Mouse (Mus musculus): ENCODE results near the gene Ssna1.

The Ssna1 gene

DNA sequence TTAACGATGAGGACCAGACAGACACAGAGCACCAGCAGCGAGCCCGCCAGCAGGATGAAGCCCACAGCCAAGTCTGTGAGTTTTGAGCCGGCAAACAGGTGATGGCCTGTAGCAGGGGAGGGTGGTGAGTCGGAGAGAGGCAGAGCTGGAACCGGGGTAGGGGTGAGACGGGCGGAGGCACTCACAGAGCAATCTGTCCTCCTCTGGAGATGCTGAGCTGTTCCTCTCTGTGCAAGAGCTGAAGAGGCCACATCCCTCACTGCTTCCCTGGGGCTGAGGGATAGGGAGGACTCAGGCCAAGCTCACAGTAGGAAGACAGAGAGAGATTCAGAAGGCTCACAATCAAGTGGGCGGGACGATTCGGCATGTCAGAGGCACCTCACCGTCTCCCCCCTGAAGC is 41.2 kb downstream of the Ssna1 start:
- DNase-seq (ENCODE audit: low read depth, low spot score) = peak; percentile 42

DNA sequence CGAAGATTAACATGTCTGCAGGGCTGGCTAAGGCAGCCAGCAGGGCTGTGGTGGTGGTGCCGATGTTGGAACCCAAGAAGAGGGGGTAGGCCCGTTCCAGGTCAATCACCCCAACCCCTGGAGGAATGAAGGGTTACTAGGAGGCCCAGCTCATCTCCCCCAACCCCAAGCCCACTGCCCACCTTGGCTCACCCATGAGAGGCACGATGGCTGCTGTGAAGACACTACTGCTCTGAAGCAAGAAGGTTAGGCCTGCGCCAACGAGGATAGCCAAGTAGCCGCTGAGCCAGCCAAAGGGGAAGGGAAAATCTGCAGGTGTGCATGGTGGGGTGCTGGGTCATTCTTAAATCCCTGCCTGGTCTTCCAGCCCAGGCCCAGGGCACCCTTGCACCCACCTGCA is 41.7 kb downstream of the Ssna1 start:
- no peak for DNase-seq (ENCODE audit: low read depth, low spot score)

DNA sequence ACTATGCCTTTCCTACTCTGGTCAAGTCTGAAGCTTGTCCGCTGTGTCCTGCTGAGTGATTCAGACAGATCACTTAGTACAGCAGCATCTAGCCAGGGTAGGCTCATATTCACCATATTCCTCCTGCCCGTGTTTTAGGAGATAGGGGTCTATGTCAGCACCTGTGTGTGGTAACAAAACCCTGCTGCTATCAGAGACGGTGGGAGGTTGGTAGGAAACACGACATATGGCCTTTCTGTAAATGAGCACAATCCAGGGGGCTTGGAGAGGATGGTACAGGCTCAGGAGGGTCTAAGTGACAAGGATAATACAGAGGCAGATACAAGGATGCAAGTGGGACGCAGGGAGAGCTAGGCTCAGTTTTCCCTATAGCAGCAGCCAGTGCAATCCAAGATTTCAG is 42.7 kb downstream of the Ssna1 start:
- DNase-seq (ENCODE audit: low read depth, low spot score) = no peak

DNA sequence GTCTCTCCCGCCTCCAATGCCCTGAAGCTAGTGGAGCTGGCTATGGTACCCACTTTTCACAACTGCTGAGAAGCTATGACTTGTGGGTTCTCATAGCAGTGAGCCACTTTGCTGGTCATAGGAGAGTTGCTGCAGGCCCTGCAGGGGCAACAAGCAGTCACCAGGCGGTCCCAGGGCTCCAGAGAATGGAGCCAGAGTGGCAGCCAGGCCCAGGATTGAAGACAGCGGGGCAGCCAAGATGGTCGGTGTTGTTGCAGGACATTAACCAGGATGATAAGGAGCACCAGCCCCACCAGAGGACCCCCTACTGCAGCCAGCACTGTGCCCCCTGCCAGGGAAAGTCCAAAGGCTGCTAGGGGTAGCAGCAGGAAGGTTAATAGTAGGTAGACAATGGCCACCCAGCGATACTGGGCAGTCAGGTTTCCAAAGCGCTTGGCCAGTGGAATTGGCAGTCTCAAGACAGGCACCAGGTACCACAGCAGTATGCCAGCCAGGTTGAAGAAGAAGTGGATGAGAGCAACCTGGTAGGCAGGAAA is 43.2 kb downstream of the Ssna1 start:
- no peak for DNase-seq (ENCODE audit: low read depth, low spot score)

DNA sequence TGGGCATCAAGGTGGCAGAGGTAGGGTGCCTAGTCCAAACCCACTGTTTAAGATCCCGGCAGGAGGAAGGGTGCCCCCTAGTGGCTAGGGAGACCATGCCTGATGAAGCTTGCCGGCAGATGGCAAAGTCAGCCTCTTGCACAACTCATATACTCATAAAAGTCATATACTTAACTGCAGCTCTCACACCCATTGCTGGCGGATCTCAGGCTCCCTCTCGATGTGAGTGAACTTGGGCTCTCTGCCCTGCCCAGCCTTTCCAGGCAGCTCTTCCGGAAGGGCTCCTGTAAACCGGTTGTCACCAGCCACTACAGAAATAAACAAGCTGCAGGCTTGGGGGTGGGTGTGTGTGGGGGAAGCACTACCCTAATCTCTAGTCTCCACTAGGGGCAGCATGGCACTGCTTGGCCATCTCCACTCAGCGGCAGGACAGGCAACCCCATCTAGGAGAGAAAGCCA is 43.8 kb downstream of the Ssna1 start:
- DNase-seq (ENCODE audit: low read depth, low spot score) = peak; percentile 96

DNA sequence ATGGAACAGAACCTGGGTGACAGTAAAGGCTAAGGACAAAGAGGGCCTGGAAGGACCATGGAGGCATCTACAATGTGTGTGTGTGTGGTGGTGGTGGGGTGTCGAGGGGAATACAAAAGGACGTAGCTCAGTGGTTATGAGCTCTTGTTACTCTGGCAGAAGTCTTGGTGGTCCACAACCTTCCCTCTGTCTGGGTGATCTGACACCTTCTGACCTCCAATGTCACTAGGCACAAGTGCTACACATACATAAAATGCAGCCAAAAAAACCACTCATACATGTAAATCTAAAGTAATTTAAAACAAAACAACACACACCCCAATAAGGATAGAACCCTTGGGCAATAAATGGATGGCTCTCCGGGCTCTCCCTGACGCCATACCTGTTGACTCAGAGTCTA is 44.8 kb downstream of the Ssna1 start:
- DNase-seq (ENCODE audit: low read depth, low spot score) = no peak

DNA sequence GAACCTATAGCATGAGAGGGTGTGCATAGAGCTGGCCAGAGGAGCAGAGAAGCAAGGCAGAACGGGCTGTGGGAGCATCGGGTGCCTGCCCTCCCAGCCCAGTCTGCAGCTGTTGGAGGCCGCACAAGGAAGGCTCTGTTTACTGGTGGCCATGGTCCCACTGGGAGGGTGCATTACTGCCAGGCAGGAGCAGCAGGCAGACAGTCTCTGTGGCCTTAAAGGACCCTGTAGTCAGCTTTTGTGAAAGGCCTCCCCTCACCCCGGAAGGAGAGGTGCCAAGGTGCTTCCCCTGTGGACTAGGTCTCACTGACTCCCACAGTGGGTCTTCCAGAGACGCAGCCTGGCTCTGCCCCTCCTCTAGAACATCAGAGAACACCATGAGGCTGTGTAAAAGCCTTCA is 45.4 kb downstream of the Ssna1 start:
- DNase-seq (ENCODE audit: low read depth, low spot score) = no peak

DNA sequence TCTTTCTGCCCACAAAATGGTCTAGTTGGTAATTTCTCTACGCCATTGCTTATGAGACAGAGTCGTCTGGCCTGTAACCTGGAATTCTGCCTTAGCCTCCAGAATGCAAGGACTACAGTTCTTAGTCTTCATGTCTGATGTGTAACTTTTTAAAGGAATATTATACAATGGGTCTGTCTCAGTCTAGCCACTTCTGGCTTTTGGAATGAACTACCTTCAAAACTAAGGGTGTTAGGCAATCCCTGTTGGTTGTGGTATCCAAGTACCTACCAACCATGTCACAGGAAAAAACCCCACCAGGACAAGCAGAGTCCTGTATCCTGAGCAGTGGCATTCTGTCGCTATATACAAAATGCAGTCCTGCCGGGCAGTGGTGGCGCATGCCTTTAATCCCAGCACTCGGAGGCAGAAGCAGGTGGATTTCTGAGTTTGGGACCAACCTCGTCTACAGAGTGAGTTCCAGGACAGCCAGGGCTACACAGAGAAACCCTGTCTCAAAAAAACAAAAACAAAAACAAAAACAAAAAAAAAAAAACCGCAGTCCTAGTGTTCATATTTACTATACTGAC is 46.3 kb downstream of the Ssna1 start:
- no peak for DNase-seq (ENCODE audit: low read depth, low spot score)

DNA sequence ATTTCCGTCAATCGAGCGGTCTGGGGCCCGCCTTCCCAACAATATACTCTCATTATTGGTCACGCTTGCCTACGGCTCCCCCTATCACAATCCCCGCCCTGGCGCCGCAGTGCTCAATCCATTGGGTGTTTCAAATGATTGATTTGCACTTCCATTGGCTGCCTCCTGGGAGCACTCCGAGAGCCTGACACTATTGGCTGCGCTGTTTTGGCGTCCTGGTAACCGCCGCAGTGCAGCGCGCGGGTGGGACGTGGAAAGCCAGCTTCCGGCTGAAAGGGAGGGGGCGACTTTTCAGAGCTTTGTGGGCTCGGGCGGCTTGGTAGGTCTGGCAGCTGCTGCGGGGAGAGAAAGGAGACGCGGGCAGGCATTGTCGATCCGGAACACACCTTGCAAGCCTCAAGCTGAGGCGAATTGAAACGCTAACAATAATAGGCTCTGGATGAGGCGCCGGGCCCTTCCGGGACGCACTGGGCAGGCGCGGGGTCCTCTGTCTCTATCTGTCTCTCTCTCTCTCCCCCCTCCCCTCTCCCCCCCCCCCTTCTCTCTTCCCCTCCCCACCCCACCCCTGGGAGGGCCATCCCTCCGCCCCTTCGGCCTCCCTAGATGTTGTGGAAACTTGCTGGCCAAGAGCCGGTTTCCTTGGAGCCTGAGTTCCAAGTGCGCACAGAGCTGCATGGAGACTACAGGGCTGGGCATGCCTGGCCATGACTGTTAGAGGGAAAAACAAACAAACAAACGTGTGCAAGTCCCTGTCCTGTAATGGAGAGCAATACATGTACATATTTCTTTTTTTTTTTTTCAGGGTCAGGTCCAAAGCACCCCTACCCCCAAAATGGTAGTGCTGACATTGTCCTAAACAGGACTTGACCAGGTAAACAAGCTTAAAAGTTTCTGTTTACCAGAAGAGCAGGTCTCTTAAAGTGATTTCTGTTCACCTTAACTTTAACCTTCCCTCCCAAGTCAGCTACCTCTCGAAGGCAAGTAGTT is 47.2 kb downstream of the Ssna1 start:
- peak; percentile 100 for DNase-seq (ENCODE audit: low read depth, low spot score)

DNA sequence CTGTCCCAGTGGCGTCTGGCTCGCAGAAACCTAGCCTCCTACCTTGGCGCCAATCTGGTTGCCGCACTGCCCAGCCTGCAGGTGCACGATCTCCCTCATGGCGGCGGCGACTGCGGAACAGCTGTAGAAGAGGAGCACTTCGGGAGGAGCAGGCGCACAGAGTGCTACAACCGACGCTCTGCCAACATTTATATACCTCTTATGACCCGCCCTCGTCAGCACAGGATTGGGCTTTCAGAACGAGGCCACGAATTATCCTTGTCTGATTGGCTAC is 47.8 kb downstream of the Ssna1 start, which contains the start of gene Tubb4b:
Tubb4b (minus strand) TSS at position 211 of the 274 bp plus-strand sequence.
- no peak for DNase-seq (ENCODE audit: low read depth, low spot score)

DNA sequence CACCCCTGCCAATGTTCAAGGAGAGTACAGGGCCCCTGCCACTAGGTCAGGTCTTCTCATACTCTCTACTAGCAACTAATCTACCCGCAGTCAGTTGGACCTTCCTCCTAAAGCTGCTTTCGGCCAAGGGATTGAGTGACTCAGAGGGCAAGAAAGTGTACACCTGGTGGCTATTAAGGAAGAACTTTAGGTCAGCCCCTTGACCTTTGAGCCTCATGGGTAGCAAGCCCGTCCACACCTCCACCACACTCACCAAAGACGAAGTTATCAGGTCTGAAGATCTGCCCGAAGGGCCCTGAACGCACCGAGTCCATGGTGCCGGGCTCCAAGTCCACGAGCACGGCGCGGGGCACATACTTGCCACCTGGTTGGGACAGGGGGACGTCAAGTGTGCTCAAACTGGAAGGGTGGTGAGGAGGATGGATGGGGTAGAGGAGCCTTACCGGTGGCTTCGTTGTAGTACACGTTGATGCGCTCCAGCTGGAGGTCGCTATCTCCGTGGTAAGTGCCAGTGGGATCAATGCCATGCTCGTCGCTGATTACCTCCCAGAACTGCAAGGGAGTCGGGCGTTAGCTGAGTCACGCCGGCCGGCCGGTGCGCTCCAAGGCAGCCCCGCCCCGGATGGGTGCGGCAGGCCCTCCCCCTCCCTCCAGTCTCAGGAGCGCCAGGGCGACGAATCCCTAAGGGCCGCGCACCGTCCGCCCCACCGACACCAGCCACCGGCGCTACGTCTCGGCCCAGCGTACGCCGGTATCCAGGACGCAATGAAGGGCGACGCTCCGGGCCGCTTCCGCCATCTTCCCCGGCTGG is 48.4 kb downstream of the Ssna1 start:
- DNase-seq (ENCODE audit: low read depth, low spot score) = peak; percentile 92

DNA sequence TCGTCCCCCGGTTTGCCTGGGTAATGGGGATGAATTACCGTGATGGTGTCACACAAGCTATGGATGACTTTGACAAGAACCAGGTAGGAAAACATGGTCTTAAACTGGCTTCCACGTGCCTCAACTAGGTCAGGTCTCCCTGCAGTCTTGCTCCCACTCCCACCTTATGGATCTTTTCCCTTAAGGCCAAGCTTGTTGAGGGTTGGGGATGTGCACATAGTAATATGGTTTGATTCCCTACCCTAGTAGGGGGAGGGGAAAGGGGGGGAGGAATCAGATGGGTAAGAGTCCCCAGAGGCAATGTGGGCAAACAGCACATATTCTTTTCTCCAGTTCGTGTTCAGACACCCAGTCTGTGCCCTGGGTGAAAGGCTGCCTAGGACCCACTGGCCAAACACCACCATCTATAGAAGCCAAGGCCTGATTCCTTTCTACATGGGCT is 50.9 kb downstream of the Ssna1 start:
- DNase-seq (ENCODE audit: low read depth, low spot score) = peak; percentile 46
